Mouse (Mus musculus): Measurements from ENCODE around the gene Hectd1. TPM values are rescaled to one million over a fixed set of nuclear protein-coding genes. Genes with fewer than 3 reads are reported as not detected.

The Hectd1 gene
- polyA plus RNA-seq, 1 experiment, result 0.52 TPM

- no peaks in the 10 kb centered on the region for H3K27me3 ChIP-seq (ENCODE audit: control insufficient read depth)
- H3K36me3 ChIP-seq (ENCODE audit: control insufficient read depth), result no peaks in the 10 kb centered on the region; the same call in 1 of the 2 replicates
- H3K4me1 ChIP-seq (ENCODE audit: control insufficient read depth), result no peaks in the 10 kb centered on the region; the same call in 1 of the 2 replicates
- H3K9me3 ChIP-seq (ENCODE audit: control insufficient read depth, low read length), result no peaks in the 10 kb centered on the region
- H3K4me3 ChIP-seq (replicated peaks), result no peak overlapping the region
- no peak for TF ChIP-seq TAL1 (IDR thresholded peaks at IDR 0.05; ENCODE audit: low read length)
- no peak for TF ChIP-seq GATA1 (IDR thresholded peaks at IDR 0.05; ENCODE audit: low read length)
These were observed 99.5 kb downstream of the Hectd1 start for GRCm38 (mm10) chr12:51729827-51730226.

GRCm38 (mm10) chr12:51729058-51729457, 100.3 kb downstream of the Hectd1 start:
- H3K4me3 ChIP-seq (replicated peaks), result no peak overlapping the region
- H3K36me3 ChIP-seq (ENCODE audit: control insufficient read depth), result no peaks in the 10 kb centered on the region; the same call in 1 of the 2 replicates

GRCm38 (mm10) chr12:51721836-51722235, 107.5 kb downstream of the Hectd1 start:
- TF ChIP-seq TAL1 (IDR thresholded peaks at IDR 0.05; ENCODE audit: low read length), result no peak
- no peak for TF ChIP-seq GATA1 (IDR thresholded peaks at IDR 0.05; ENCODE audit: low read length)
- H3K36me3 ChIP-seq (ENCODE audit: control insufficient read depth), result peaks cover 4% of the 10 kb centered on the region
- peaks cover 13% of the 10 kb centered on the region for H3K4me1 ChIP-seq (ENCODE audit: control insufficient read depth)

More at GRCm38 (mm10) chr12:51729058-51729457, 100.3 kb downstream of the Hectd1 start:
- Histone ChIP-seq H3K9me3 (ENCODE audit: control insufficient read depth, low read length) (no peaks in the 10 kb centered on the region), H3K27me3 (ENCODE audit: control insufficient read depth) (no peaks in the 10 kb centered on the region), H3K4me1 (ENCODE audit: control insufficient read depth) (no peaks in the 10 kb centered on the region; the same call in 1 of the 2 replicates)
- TF ChIP-seq TAL1 (IDR thresholded peaks at IDR 0.05; ENCODE audit: low read length), result no peak
- TF ChIP-seq GATA1 (IDR thresholded peaks at IDR 0.05; ENCODE audit: low read length), result no peak

GRCm38 (mm10) chr12:51718617-51719016, 110.7 kb downstream of the Hectd1 start:
- no peaks in the 10 kb centered on the region for H3K9me3 ChIP-seq (ENCODE audit: control insufficient read depth, low read length)
- no peak overlapping the region for H3K4me3 ChIP-seq (replicated peaks)
- peaks cover 13% of the 10 kb centered on the region for H3K4me1 ChIP-seq (ENCODE audit: control insufficient read depth)
- TF ChIP-seq GATA1 (IDR thresholded peaks at IDR 0.05; ENCODE audit: low read length) (no peak), TAL1 (IDR thresholded peaks at IDR 0.05; ENCODE audit: low read length) (no peak)
- peaks cover 4% of the 10 kb centered on the region for H3K36me3 ChIP-seq (ENCODE audit: control insufficient read depth)
- no peaks in the 10 kb centered on the region for H3K27me3 ChIP-seq (ENCODE audit: control insufficient read depth)

More at GRCm38 (mm10) chr12:51721836-51722235, 107.5 kb downstream of the Hectd1 start:
- no peaks in the 10 kb centered on the region for H3K9me3 ChIP-seq (ENCODE audit: control insufficient read depth, low read length)
- no peaks in the 10 kb centered on the region for H3K27me3 ChIP-seq (ENCODE audit: control insufficient read depth)
- no peak overlapping the region for H3K4me3 ChIP-seq (replicated peaks)

GRCm38 (mm10) chr12:51712685-51713084, 116.7 kb downstream of the Hectd1 start:
- Histone ChIP-seq H3K9me3 (ENCODE audit: control insufficient read depth, low read length) (no peaks in the 10 kb centered on the region), H3K4me1 (ENCODE audit: control insufficient read depth) (peaks cover 14% of the 10 kb centered on the region), H3K4me3 (replicated peaks) (no peak overlapping the region), H3K27me3 (ENCODE audit: control insufficient read depth) (no peaks in the 10 kb centered on the region), H3K36me3 (ENCODE audit: control insufficient read depth) (no peaks in the 10 kb centered on the region)
- no peak for TF ChIP-seq GATA1 (IDR thresholded peaks at IDR 0.05; ENCODE audit: low read length)
- no peak for TF ChIP-seq TAL1 (IDR thresholded peaks at IDR 0.05; ENCODE audit: low read length)

- H3K9me3 ChIP-seq (ENCODE audit: control insufficient read depth, low read length), result no peaks in the 10 kb centered on the region
- peaks cover 2% of the 10 kb centered on the region for H3K36me3 ChIP-seq (ENCODE audit: control insufficient read depth)
- H3K4me1 ChIP-seq (ENCODE audit: control insufficient read depth), result peaks cover 22% of the 10 kb centered on the region
- no peaks in the 10 kb centered on the region for H3K27me3 ChIP-seq (ENCODE audit: control insufficient read depth)
- H3K4me3 ChIP-seq (replicated peaks), result no peak overlapping the region
- TF ChIP-seq GATA1 (IDR thresholded peaks at IDR 0.05; ENCODE audit: low read length) (no peak), TAL1 (IDR thresholded peaks at IDR 0.05; ENCODE audit: low read length) (no peak)
These were observed 119.2 kb downstream of the Hectd1 start for GRCm38 (mm10) chr12:51710154-51710553.

- Histone ChIP-seq H3K9me3 (ENCODE audit: control insufficient read depth, low read length) (no peaks in the 10 kb centered on the region), H3K4me3 (replicated peaks) (no peak overlapping the region), H3K4me1 (ENCODE audit: control insufficient read depth) (peaks cover 25% of the 10 kb centered on the region), H3K27me3 (ENCODE audit: control insufficient read depth) (no peaks in the 10 kb centered on the region), H3K36me3 (ENCODE audit: control insufficient read depth) (peaks cover 3% of the 10 kb centered on the region)
- TF ChIP-seq TAL1 (IDR thresholded peaks at IDR 0.05; ENCODE audit: low read length) (no peak), GATA1 (IDR thresholded peaks at IDR 0.05; ENCODE audit: low read length) (no peak)
These were observed 119.6 kb downstream of the Hectd1 start for GRCm38 (mm10) chr12:51709741-51710140.

- no peak for TF ChIP-seq GATA1 (IDR thresholded peaks at IDR 0.05; ENCODE audit: low read length)
- no peak for TF ChIP-seq TAL1 (IDR thresholded peaks at IDR 0.05; ENCODE audit: low read length)
- no peaks in the 10 kb centered on the region for H3K9me3 ChIP-seq (ENCODE audit: control insufficient read depth, low read length)
These were observed 120.2 kb downstream of the Hectd1 start for GRCm38 (mm10) chr12:51708941-51709686.

GRCm38 (mm10) chr12:51706673-51707235, 122.6 kb downstream of the Hectd1 start:
- H3K9me3 ChIP-seq (ENCODE audit: control insufficient read depth, low read length), result peaks cover 5% of the 10 kb centered on the region
- TF ChIP-seq TAL1 (IDR thresholded peaks at IDR 0.05; ENCODE audit: low read length), result no peak
- H3K4me3 ChIP-seq (replicated peaks), result no peak overlapping the region
- no peaks in the 10 kb centered on the region for H3K27me3 ChIP-seq (ENCODE audit: control insufficient read depth)
- peaks cover 34% of the 10 kb centered on the region for H3K4me1 ChIP-seq (ENCODE audit: control insufficient read depth)
- peaks cover 16% of the 10 kb centered on the region for H3K36me3 ChIP-seq (ENCODE audit: control insufficient read depth)

More at GRCm38 (mm10) chr12:51708941-51709686, 120.2 kb downstream of the Hectd1 start:
- Histone ChIP-seq H3K4me1 (ENCODE audit: control insufficient read depth) (peaks cover 29% of the 10 kb centered on the region), H3K27me3 (ENCODE audit: control insufficient read depth) (no peaks in the 10 kb centered on the region), H3K4me3 (replicated peaks) (no peak overlapping the region), H3K36me3 (ENCODE audit: control insufficient read depth) (peaks cover 5% of the 10 kb centered on the region)

Data from erythroblast, embryonic 14.5 days (primary cell).